Mouse (Mus musculus): ENCODE data around the gene R3hdml.

DNA sequence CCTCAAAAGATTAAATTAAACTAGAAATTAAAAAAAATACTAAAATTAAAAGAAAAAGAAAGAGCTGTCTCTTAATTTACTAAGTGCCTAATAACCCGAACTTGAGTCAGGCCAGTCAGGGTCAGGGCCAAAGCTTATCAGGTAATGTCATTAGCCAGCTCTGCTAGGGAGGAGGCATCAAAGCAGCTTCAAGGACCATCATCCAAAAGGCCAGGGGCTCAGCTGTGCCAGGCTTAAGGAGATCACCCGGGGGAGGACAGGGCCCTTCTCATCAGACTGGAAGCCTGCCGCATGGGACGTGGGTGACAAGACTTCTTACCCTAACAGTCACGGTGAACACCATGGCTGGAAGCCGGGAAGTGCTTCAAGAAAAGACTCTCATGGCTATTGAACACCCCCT is 24.5 kb upstream of the R3hdml start:
- TF ChIP-seq CTCF (IDR thresholded peaks at IDR 0.05; ENCODE audit: low read depth) (no peak), EP300 (IDR thresholded peaks at IDR 0.05; ENCODE audit: low read depth) (no peak)

All from liver, embryonic 14.5 days (tissue).